Mouse (Mus musculus) forebrain, embryonic 10.5 days (tissue): ENCODE results near the gene Fam71a. TPM values are rescaled to one million over a fixed set of nuclear protein-coding genes. Genes with fewer than 3 reads are reported as not detected.

Source experiments
- DNase-seq: peaks from one replicate; pipeline ENCODE4 v3.0.0-alpha.2; 2017; ENCODE audit warnings: low spot score; ENCODE audit errors: extremely low spot score
- H3K27ac ChIP-seq: fragments of 300-500 bp; sonication (generic); 2 replicates; pipeline ENCODE4 v1.5.1; 2016; ENCODE audit warnings: mild to moderate bottlenecking
- H3K27me3 ChIP-seq: fragments of 300-500 bp; sonication (generic); 2 replicates; pipeline ENCODE4 v1.6.1; 2016; ENCODE audit warnings: mild to moderate bottlenecking; ENCODE audit not compliant: poor library complexity, severe bottlenecking
- H3K36me3 ChIP-seq: fragments of 300-500 bp; sonication (generic); replicated peaks from 2 replicates; pipeline ENCODE4 v1.6.1; 2016; ENCODE audit warnings: mild to moderate bottlenecking, moderate library complexity
- H3K4me1 ChIP-seq: fragments of 300-500 bp; sonication (generic); 2 replicates; pipeline ENCODE4 v1.6.1; 2016
- H3K4me3 ChIP-seq: fragments of 300-500 bp; sonication (generic); 2 replicates; pipeline ENCODE4 v1.5.1; 2016; ENCODE audit warnings: mild to moderate bottlenecking, moderate library complexity
- H3K9me3 ChIP-seq: fragments of 300-500 bp; sonication (generic); 2 replicates; pipeline ENCODE4 v1.6.1; 2016; ENCODE audit warnings: mild to moderate bottlenecking, moderate library complexity
- WGBS: fragments of 180-500 bp; shearing (Covaris S2); methylation state at CpG from one replicate; pipeline ENCODE4 v1.1.7; 2016; 5-methylcytosine and 5-hydroxymethylcytosine counted together
- polyA plus RNA-seq: library from polyadenylated mRNA; unstranded; fragments of >200 nt; fragmentation: Nextera tagmentation; extraction: Ambion mirVana; gene quantifications from 2 replicates; pipeline ENCODE4 v1.2.1, GENCODE M21; 2016

Fam71a gene
- polyA plus RNA-seq, 1 experiment from 2014 or later = not detected

- Histone ChIP-seq H3K27me3 (no peaks in the 10 kb centered on the region), H3K4me3 (no peak overlapping the region), H3K9me3 (peaks cover 11% of the 10 kb centered on the region), H3K27ac (no peak overlapping the region), H3K4me1 (0 out of 2 replicates have a peak, but pooled peaks cover 12% of the 10 kb centered on the region), H3K36me3 (no peaks in the 10 kb centered on the region)
- no peak for DNase-seq
- 84% methylated on average over 5 of the region's 5 CpGs for WGBS
Measured at GRCm38 (mm10) chr1:191132240-191132639, 32.4 kb downstream of the Fam71a start.

DNA sequence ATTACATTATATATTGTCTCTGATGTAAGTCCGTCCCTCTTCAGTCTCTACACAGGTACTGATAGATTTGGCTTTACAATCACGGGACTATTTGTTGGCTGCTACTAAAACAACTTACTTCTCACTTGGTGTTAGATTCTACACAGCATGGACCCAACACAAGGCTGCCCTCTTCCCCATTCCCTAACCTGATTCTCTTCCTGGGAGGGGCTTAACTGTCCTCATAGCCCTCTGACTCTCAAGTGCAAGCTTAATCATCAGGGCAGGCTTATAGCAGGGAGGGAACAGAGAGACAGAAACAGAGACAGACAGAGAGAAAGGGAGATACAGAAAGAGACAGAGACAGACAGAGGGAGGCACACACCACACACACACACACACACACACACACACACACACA is 32.9 kb downstream of the Fam71a start:
- Histone ChIP-seq H3K27ac (no peak overlapping the region), H3K4me1 (0 out of 2 replicates have a peak, but pooled peaks cover 10% of the 10 kb centered on the region), H3K4me3 (no peak overlapping the region), H3K27me3 (no peaks in the 10 kb centered on the region), H3K9me3 (peaks cover 11% of the 10 kb centered on the region), H3K36me3 (no peaks in the 10 kb centered on the region)
- WGBS = 85% methylated on average over 2 of the region's 2 CpGs
- no peak for DNase-seq

DNA sequence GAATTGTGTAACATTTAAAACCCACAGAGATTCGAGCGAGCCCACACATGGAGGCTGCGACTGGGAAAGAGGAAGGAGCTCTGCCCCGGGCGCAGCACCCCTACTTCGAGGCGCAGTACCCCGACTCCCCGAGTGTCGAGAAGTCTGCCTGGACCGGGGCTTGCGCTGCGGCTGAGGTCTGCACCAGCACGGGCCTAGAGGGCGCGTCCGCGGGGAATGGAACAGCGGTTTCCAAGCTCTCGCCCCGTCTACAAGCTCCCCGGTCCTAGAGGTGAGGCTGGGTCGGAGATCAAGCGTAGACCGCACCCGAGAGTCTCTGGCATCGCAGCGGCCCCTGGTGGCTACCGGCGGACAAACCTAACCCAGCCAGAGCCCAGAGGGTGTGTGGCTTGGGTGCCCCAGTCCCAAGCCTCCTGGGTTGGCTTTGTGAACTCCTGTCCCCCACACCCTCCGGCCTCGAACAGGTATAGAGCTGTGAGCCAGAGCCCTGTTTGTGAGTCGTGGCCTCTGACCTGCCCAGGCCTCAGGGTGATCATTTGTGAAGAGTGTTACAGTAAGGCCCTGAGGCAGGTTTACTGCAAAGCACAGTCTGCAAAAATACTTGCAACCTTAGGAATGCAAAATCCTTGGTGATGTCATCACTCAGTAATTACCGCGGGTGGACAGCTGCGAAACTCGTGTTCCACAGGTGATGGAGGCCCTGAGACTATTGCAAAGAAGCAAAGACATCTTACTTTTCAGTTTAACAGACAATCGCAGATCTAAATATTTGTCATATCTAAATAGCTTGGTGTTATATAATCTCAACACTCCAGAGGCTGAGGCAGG is 38.6 kb downstream of the Fam71a start:
- Histone ChIP-seq H3K4me1 (peaks cover 17% of the 10 kb centered on the region), H3K36me3 (no peaks in the 10 kb centered on the region), H3K9me3 (peaks cover 11% of the 10 kb centered on the region), H3K27ac (0 out of 2 replicates have a peak overlapping the region, but pooled peaks have one; percentile 46), H3K4me3 (peak overlapping the region; percentile 45), H3K27me3 (peaks cover 24% of the 10 kb centered on the region)
- 18% methylated on average over 38 of the region's 38 CpGs for WGBS
- peak; percentile 74 for DNase-seq

DNA sequence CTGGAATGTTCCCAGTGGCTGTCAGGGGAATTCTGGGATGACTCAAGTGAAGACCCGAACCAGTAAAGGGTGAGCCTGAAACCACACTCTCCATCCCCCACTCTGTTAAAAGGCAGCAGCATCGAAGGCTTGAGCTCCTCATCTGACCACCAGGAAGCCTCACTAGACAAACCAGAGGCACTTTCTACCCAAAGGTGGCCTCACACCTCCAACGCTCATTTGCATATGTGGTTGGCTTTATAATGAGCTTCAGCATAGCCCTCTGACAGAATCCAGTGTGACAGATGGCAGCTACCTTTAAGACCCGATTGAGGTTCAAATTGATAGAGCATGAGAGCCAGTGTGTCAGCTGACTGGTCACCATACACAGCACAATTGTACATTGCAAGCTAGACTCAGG is 40.3 kb downstream of the Fam71a start:
- Histone ChIP-seq H3K4me1 (peaks cover 17% of the 10 kb centered on the region), H3K4me3 (no peak overlapping the region), H3K27me3 (peaks cover 24% of the 10 kb centered on the region), H3K9me3 (peaks cover 2% of the 10 kb centered on the region; the same call in 1 of the 2 replicates), H3K27ac (no peak overlapping the region), H3K36me3 (no peaks in the 10 kb centered on the region)
- 77% methylated on average over 4 of the region's 4 CpGs for WGBS
- no peak for DNase-seq

- no peak for DNase-seq
- H3K4me1 ChIP-seq = peaks cover 17% of the 10 kb centered on the region
- H3K9me3 ChIP-seq = no peaks in the 10 kb centered on the region
- H3K36me3 ChIP-seq = no peaks in the 10 kb centered on the region
- no peak overlapping the region for H3K27ac ChIP-seq
- WGBS = 86% methylated on average over 2 of the region's 2 CpGs
- peaks cover 24% of the 10 kb centered on the region for H3K27me3 ChIP-seq
- H3K4me3 ChIP-seq = no peak overlapping the region
Measured at GRCm38 (mm10) chr1:191123696-191124095, 40.9 kb downstream of the Fam71a start.

DNA sequence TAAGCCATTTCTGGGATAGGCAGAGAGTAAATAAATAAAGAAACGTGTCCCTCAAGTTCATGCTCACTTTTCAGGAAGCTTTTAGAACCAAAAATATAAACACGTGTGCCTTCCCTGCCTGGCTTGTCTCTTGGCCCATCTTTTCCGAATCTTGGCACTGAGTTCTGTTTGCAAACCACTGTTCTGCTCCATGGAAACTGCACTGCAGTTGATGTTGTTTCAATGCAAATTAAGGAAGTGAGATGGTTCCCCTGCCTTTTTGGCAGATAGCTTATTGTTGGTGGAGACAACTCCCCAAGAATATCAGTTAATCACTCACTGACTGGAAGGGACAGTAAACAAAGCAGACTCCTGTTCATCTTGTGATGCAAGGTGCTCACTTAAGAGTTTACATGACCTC is 41.9 kb downstream of the Fam71a start:
- WGBS = 88% methylated on average over 3 of the region's 3 CpGs
- Histone ChIP-seq H3K9me3 (no peaks in the 10 kb centered on the region), H3K4me3 (no peak overlapping the region), H3K27me3 (peaks cover 24% of the 10 kb centered on the region), H3K36me3 (no peaks in the 10 kb centered on the region), H3K4me1 (peaks cover 17% of the 10 kb centered on the region), H3K27ac (no peak overlapping the region)
- no peak for DNase-seq

- 83% methylated on average over 11 of the region's 11 CpGs for WGBS
- DNase-seq = no peak
- no peaks in the 10 kb centered on the region for H3K36me3 ChIP-seq
- no peaks in the 10 kb centered on the region for H3K27me3 ChIP-seq
- no peak overlapping the region for H3K4me3 ChIP-seq
- H3K9me3 ChIP-seq = no peaks in the 10 kb centered on the region
- peaks cover 14% of the 10 kb centered on the region for H3K4me1 ChIP-seq
- H3K27ac ChIP-seq = no peak overlapping the region
Measured at GRCm38 (mm10) chr1:191115514-191116238, 48.9 kb downstream of the Fam71a start.

GRCm38 (mm10) chr1:191114868-191115267 is 49.7 kb downstream of the Fam71a start:
- WGBS = 85% methylated on average over 7 of the region's 7 CpGs
- Histone ChIP-seq H3K27ac (no peak overlapping the region), H3K36me3 (no peaks in the 10 kb centered on the region), H3K27me3 (no peaks in the 10 kb centered on the region), H3K4me1 (peaks cover 19% of the 10 kb centered on the region), H3K9me3 (no peaks in the 10 kb centered on the region), H3K4me3 (no peak overlapping the region)
- no peak for DNase-seq

Other genes with a start within 250 kb of the Fam71a start
- gene Angel2, start 239.7 kb downstream of the Fam71a start, polyA plus RNA-seq = 50.8 and 52.7 TPM in 2 replicates
- gene Vash2, start 185.5 kb downstream of the Fam71a start, polyA plus RNA-seq = 39.0 and 39.7 TPM in 2 replicates
- gene Flvcr1, start 138.7 kb downstream of the Fam71a start, polyA plus RNA-seq = 8.2 and 8.5 TPM in 2 replicates
- gene Spata45, start 128.2 kb downstream of the Fam71a start, polyA plus RNA-seq = not detected in 2 replicates
- 11.6 and 11.9 TPM in 2 replicates for gene Tatdn3, start 101.9 kb downstream of the Fam71a start, polyA plus RNA-seq
- gene Nsl1, start 101.8 kb downstream of the Fam71a start, polyA plus RNA-seq = 38.2 and 39.0 TPM in 2 replicates
- gene Batf3, start 67.0 kb downstream of the Fam71a start, polyA plus RNA-seq = 8.0 and 9.7 TPM in 2 replicates
- 2.9 and 3.4 TPM in 2 replicates for gene Atf3, start 53.2 kb upstream of the Fam71a start, polyA plus RNA-seq
- gene Nenf, start 153.4 kb upstream of the Fam71a start, polyA plus RNA-seq = 49.9 and 51.9 TPM in 2 replicates
- 25.6 and 29.5 TPM in 2 replicates for gene Tmem206, start 161.1 kb upstream of the Fam71a start, polyA plus RNA-seq
- 9.1 and 9.5 TPM in 2 replicates for gene Ppp2r5a, start 238.5 kb upstream of the Fam71a start, polyA plus RNA-seq